Mouse (Mus musculus): ENCODE results near the gene Washc3.
A peak's percentile ranks its signal among the peaks of the same experiment; 100 is the strongest.

Gene Washc3

GRCm38 (mm10) chr10:88200951-88201638 lies at the start of gene Washc3:
Gene Washc3 (plus strand): TSS chr10:88201093.
- DNase-seq (ENCODE audit: low spot score) = peak; percentile 82

- DNase-seq (ENCODE audit: low spot score) = no peak
These were observed 49.2 kb upstream of the Washc3 start for GRCm38 (mm10) chr10:88151658-88152057.

GRCm38 (mm10) chr10:88162096-88162495 lies 38.8 kb upstream of the Washc3 start:
- no peak for DNase-seq (ENCODE audit: low spot score)

GRCm38 (mm10) chr10:88162676-88163075 lies 38.2 kb upstream of the Washc3 start:
- no peak for DNase-seq (ENCODE audit: low spot score)

- DNase-seq (ENCODE audit: low spot score) = no peak
These were observed 34.7 kb upstream of the Washc3 start for GRCm38 (mm10) chr10:88166158-88166557.

GRCm38 (mm10) chr10:88167438-88168077 lies 33.3 kb upstream of the Washc3 start:
- DNase-seq (ENCODE audit: low spot score) = no peak

- no peak for DNase-seq (ENCODE audit: low spot score)
These were observed 352 bp upstream of the Washc3 start for GRCm38 (mm10) chr10:88200541-88200940.

- no peak for DNase-seq (ENCODE audit: low spot score)
These were observed 757 bp downstream of the Washc3 start for GRCm38 (mm10) chr10:88201650-88202049.

GRCm38 (mm10) chr10:88202581-88202980 lies 1.7 kb downstream of the Washc3 start:
- no peak for DNase-seq (ENCODE audit: low spot score)

- DNase-seq (ENCODE audit: low spot score) = no peak
These were observed 2.3 kb downstream of the Washc3 start for GRCm38 (mm10) chr10:88203236-88203635.

GRCm38 (mm10) chr10:88212644-88213043 lies 11.8 kb downstream of the Washc3 start:
- DNase-seq (ENCODE audit: low spot score) = no peak

- DNase-seq (ENCODE audit: low spot score) = no peak
These were observed 14.1 kb downstream of the Washc3 start for GRCm38 (mm10) chr10:88214800-88215514.

GRCm38 (mm10) chr10:88218161-88218560 lies 17.3 kb downstream of the Washc3 start:
- DNase-seq (ENCODE audit: low spot score) = no peak

- no peak for DNase-seq (ENCODE audit: low spot score)
These were observed 20.8 kb downstream of the Washc3 start for GRCm38 (mm10) chr10:88221718-88222117.

GRCm38 (mm10) chr10:88225421-88225820 lies 24.5 kb downstream of the Washc3 start:
- DNase-seq (ENCODE audit: low spot score) = no peak

- no peak for DNase-seq (ENCODE audit: low spot score)
These were observed 27.1 kb downstream of the Washc3 start for GRCm38 (mm10) chr10:88227962-88228361.

- DNase-seq (ENCODE audit: low spot score) = no peak
These were observed 27.7 kb downstream of the Washc3 start for GRCm38 (mm10) chr10:88228521-88229017.

GRCm38 (mm10) chr10:88231671-88232070 lies 30.8 kb downstream of the Washc3 start:
- no peak for DNase-seq (ENCODE audit: low spot score)

GRCm38 (mm10) chr10:88232765-88233164 lies 31.9 kb downstream of the Washc3 start:
- DNase-seq (ENCODE audit: low spot score) = no peak

GRCm38 (mm10) chr10:88244681-88245080 lies 43.8 kb downstream of the Washc3 start:
- DNase-seq (ENCODE audit: low spot score) = no peak

GRCm38 (mm10) chr10:88250300-88250699 lies 49.4 kb downstream of the Washc3 start:
- no peak for DNase-seq (ENCODE audit: low spot score)

- no peak for DNase-seq (ENCODE audit: low spot score)
These were observed 51.4 kb downstream of the Washc3 start for GRCm38 (mm10) chr10:88252121-88252862.
